Mouse (Mus musculus): Measurements from ENCODE around the gene Ramp1.
A peak's percentile ranks its signal among the peaks of the same experiment; 100 is the strongest.

Ramp1 gene

DNA sequence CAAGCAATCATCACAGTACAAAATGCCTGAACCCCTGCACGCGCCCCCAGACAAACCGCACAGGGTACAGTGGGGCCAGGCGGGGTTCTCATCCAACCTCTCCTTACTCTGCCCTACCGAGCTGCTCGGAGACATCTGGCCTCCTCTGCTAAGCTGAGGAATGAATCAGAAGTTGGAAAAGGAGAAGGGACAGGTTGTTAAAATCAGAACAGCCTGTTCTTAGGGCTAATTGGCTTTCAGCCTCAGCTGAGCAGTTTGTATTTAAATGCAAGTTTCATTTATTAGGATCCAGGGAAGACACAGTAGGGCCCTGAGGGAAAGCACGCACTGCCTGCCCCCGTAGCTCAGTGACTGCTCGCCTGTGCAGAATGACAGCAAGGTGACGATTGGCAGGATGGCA is 20.2 kb downstream of the Ramp1 start:
- no peak for DNase-seq (ENCODE audit: low read depth, low spot score)

DNA sequence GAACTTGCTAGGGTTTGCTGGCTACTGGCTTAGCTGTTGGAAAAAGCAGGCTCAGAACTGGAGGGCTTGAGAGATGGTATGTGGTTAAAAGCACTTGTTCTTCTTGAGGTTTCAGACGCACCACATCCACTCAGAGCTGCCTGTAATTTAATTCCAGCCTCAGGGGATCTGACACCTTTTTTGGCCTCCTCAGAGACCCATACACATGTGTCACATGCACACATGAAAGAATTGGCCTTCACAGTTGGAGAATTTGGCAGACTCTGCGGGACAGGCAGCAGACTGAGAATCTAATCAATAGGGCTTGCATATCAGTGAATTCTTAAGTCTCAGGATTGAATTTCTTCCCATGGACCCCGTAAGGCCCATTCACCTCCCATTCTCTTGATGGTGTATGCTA is 21.5 kb downstream of the Ramp1 start:
- DNase-seq (ENCODE audit: low read depth, low spot score), result no peak

- no peak for DNase-seq (ENCODE audit: low read depth, low spot score)
These were observed 24.7 kb downstream of the Ramp1 start for GRCm38 (mm10) chr1:91204221-91204765.

- DNase-seq (ENCODE audit: low read depth, low spot score), result no peak
These were observed 26.0 kb downstream of the Ramp1 start for GRCm38 (mm10) chr1:91205651-91206050.

GRCm38 (mm10) chr1:91206336-91206735 is 26.7 kb downstream of the Ramp1 start:
- DNase-seq (ENCODE audit: low read depth, low spot score), result no peak

DNA sequence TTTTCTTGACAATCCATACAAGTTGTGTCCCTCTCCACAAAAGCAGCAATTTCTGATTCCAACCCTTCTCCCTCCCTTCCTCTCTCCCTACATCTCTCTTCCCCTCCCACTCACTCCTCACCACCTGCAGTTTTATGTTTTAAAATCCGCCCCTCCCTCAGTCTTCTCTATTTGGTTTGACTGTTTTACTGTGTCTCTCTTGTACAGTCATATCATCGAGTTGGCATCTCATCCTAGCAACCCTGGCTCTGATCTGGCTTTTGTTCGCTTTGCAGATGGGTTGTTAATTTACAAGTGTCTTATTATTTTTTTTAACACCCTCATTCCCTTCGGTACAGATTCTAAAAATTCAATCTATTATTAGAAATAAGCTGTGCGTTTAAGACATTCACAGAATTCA is 27.3 kb downstream of the Ramp1 start:
- DNase-seq (ENCODE audit: low read depth, low spot score), result peak; percentile 49

- DNase-seq (ENCODE audit: low read depth, low spot score), result no peak
These were observed 27.9 kb downstream of the Ramp1 start for GRCm38 (mm10) chr1:91207334-91208074.

DNA sequence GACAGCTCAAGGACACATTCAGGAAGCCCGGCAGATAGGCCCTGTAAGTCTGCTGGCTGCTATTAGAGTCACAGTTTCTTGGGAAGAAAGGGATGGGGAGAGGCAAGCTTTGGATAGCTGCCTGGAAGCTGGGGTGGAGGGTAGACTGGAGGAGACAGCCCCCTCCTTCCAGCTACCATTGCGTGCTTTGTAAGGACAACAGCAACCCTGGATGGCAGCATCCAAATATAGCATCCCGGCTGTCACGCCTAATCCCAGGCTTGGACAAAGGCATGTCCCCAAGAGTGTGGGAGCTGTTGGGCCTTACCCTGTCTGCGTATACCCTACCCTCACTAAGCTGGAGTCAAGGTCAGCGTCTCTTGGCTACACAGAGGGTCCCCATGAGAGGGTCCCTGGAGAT is 29.7 kb downstream of the Ramp1 start:
- peak; percentile 43 for DNase-seq (ENCODE audit: low read depth, low spot score)

GRCm38 (mm10) chr1:91209785-91210184 is 30.2 kb downstream of the Ramp1 start:
- DNase-seq (ENCODE audit: low read depth, low spot score), result peak; percentile 74

DNA sequence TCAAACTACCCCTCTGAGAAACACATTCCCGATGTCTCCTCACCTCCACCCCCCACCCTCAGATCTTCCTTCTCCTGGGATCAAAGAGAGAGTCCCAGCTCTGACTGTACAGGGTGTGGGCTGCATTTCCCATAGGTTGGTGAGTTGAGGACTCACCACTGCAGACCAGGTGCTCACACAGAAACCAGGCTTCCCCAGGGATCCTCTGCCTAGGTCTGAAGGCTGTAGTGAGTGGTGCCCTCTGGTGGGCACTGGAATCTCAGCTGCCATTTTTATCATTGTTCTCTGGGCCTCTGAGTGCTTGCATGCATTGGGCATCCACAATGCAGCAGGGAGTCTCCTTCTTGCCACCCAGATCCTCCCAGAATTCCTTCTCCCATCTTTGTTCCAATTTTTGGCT is 31.5 kb downstream of the Ramp1 start:
- no peak for DNase-seq (ENCODE audit: low read depth, low spot score)

- no peak for DNase-seq (ENCODE audit: low read depth, low spot score)
These were observed 32.0 kb downstream of the Ramp1 start for GRCm38 (mm10) chr1:91211591-91212008.

GRCm38 (mm10) chr1:91215264-91215663 is 35.6 kb downstream of the Ramp1 start:
- DNase-seq (ENCODE audit: low read depth, low spot score), result no peak

GRCm38 (mm10) chr1:91215981-91216380 is 36.4 kb downstream of the Ramp1 start:
- DNase-seq (ENCODE audit: low read depth, low spot score), result no peak

- DNase-seq (ENCODE audit: low read depth, low spot score), result no peak
These were observed 37.1 kb downstream of the Ramp1 start for GRCm38 (mm10) chr1:91216504-91217267.

DNA sequence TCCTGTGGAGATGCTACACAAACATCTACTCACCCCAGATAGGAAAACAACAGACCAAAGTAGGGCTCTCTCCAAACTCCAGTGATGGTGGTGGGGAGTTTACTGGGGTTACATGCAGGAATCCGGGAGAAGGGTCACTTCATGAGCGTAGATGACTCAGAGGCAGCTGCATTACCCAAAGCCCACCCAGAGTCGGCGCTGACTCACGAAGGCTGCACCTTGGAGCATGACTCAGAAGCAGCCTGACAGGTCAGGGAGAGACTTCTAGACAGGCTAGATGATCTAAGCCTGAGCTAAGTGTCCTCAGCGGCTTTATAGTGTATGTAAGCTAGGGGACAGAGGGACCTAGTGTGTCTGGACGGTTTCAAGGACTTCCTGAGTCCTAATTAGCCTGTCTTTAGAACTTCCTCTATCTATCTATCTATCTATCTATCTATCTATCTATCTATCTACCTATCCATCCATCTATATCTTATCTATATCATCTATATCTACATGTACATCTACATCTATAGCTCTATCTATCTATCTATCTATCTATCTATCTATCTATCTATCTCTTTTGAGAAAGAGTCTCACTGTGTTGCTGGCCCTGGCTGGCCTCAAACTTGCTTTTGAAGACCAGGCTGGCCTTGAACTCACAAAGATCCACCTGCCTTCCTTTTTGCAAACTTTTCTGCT is 40.2 kb downstream of the Ramp1 start:
- DNase-seq (ENCODE audit: low read depth, low spot score), result no peak

- no peak for DNase-seq (ENCODE audit: low read depth, low spot score)
These were observed 40.7 kb downstream of the Ramp1 start for GRCm38 (mm10) chr1:91220322-91220672.

- no peak for DNase-seq (ENCODE audit: low read depth, low spot score)
These were observed 46.9 kb downstream of the Ramp1 start for GRCm38 (mm10) chr1:91226562-91226961.

DNA sequence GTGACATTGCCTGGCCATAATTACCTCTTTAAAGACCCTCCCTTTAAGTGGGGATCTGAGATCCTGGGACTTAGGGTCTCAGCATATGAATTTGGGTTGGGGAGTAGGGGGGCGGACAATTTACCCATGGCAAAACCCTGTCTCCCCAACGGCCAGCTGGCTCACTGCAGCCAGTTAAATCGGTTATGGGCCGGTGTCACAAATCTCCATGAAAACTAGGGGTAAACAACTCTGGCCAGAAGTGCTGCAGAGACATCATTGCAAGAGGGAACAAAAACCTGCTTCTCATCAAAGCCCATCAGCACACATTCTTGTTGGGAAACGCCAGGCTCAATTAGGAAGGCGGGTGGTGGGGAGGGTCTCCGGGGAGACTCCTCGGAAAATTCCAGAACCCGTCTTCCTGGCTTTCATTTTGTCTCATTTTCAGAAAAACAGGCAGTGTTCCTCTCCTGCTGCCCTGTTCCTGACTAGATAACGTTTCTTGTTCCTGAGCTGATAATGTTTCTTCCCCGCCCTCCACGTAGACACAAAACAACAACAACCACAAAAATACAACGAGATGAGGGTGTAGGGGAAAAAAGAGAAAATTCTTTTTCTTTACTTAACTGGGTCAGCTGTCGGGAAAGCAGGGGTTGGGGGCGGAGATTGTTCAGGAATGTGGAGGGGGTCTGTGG is 47.9 kb downstream of the Ramp1 start:
- no peak for DNase-seq (ENCODE audit: low read depth, low spot score)

DNA sequence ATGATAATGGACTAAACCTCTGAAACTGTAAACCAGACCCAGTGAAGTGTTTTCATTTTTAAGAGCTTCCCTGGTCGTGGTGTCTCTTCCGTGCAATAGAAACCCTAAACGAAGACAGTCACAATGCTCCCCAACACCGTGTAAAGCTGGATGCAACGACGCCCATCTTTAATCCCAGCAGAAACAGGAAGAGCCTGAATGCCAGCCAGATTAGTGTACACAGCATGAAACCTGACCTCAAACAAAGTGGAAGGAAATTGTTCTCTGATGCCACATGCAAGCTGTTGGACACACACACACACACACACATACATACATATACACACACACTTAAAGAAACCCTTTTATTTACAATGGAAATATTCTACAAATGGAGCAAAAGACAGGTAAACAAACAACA is 51.5 kb downstream of the Ramp1 start:
- no peak for DNase-seq (ENCODE audit: low read depth, low spot score)

- no peak for DNase-seq (ENCODE audit: low read depth, low spot score)
These were observed 52.3 kb downstream of the Ramp1 start for GRCm38 (mm10) chr1:91231896-91232295.

DNA sequence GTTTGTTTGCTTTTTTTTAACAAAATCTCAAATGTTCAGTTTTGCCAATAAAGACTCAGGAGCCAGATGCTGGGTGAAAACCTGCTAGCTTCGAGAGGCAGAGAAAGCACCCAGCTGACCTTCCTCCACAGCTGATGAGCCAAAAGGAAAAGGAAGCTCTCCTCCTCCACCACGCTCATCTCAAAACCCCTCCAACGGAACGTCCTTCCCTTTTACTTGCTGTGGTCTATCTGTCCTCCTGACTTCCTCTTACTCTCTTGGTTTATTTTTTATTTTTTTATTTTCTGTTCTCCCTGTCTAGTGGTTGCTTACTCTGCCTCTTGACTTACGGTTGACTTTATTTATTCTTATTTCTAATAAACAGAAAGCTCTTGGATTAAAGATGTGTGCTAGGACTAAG is 55.8 kb downstream of the Ramp1 start:
- no peak for DNase-seq (ENCODE audit: low read depth, low spot score)

DNA sequence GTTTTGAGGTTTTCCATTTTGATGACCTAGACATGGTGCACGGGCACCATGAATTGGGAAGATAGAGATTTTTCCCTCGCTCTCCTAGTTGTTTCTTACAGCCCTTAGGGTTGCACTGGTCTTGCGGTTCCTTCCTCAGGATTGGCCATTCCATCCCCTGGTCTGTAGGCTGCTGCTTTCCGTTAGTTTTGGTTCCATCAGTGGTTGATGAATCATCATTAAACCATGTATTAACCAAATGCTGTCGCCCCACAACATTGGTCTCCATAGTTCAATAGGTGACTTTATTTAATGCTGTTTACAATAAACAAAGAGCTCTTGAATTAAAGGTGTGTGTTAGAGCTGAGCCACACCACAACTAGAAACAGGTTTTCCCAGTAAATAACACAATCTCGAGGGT is 58.1 kb downstream of the Ramp1 start:
- DNase-seq (ENCODE audit: low read depth, low spot score), result no peak

Measured in brain, embryonic 18.5 days (tissue).